Mouse (Mus musculus): ENCODE measurements around the gene Fam107b.

Fam107b gene

DNA sequence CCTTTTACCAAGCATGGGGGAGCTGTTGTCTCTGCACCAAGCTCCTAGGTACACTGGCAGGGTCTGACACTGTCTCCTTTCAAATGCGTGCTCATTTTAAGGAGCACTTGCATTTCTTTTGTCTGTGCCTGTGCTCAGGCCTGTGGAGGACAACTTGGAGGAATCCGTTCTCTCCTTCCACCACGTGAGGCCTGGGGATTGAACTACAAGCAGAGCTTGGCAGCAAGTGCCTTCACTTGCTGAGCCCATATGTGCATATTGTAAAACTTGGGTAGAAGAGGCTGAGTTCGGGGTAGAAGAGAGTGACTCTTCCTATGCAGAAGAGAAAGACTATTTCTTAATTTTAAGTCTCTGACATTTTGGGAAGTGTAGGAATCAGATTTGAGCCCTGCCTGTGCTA, 202.8 kb downstream of the Fam107b start:
- DNase-seq (ENCODE audit: extremely low spot score) = no peak

DNA sequence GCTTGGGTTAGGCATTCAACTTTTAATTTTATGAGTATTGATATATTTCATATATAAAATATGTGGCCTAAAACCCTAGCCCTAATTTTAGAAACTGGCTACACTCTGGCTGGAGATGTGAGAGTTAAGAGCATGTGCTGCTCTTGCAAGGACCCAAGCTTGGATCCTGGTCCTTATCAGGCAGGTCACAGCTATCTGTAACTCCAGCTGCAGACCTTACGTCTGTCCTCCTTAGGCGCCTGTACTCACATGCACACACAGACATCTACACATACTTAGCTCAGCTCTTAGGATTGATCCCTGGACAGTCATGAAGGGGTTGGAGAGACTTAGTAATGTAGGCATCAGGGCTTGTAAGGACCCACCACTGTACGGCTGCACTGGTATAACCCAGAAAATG, 205.3 kb downstream of the Fam107b start:
- DNase-seq (ENCODE audit: extremely low spot score) = no peak

DNA sequence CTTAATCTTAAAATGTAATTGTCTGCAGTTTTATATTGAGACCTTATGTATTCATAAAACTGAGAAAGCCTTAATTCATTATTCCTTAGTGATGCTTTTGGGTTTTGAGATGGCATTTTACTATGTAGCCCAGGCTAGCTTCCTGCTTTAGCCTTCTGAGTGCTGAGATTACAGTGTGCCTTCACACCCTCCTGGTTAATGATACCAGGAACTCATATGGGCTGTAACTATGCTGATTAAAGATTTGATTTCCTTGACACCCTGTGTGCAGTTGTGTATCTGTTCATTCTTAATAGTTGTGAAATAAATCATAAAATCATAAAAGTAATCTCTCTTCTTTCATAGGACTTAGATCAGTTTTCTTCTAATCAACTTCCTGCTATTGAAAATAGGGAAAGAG, 205.8 kb downstream of the Fam107b start:
- no peak for DNase-seq (ENCODE audit: extremely low spot score)

DNA sequence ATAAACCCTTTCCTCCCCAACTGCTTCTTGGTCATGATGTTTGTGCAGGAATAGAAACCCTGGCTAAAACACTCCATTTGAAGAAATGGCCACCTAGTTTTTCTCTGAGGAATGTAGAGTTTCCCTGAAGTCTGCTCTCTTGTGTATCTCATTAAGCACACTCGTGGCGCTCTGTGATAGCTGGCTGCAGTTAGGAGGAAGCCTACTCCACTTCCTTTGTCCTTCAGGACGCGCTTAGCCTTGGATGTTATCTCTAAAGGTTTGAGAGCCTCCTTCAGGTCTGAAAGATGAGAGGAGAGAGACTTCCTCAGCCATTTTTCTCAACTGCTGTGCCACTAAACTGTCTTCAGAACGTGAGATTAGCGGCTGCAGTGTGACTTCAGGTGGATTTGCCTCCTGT, 207.4 kb downstream of the Fam107b start:
- no peak for DNase-seq (ENCODE audit: extremely low spot score)

DNA sequence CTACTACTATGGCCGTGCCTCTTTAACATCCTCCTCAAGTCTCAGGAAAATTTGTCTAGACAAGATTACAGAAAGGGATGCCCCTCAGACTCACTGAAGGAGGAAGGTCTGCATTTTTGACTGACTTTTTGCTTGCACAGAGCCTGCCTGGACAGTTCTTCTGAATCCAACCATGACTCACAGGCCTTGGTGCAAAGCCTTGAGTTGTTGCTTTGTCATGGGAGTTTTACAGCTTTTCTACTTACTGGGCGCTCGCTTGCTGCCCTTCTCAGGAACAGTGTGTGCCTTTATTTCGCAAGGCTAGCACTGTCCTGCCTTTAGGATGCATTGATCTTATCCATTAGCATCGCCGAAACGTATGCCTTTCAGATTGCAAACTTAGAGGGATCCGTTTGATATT, 215.3 kb downstream of the Fam107b start:
- DNase-seq (ENCODE audit: extremely low spot score) = no peak

DNA sequence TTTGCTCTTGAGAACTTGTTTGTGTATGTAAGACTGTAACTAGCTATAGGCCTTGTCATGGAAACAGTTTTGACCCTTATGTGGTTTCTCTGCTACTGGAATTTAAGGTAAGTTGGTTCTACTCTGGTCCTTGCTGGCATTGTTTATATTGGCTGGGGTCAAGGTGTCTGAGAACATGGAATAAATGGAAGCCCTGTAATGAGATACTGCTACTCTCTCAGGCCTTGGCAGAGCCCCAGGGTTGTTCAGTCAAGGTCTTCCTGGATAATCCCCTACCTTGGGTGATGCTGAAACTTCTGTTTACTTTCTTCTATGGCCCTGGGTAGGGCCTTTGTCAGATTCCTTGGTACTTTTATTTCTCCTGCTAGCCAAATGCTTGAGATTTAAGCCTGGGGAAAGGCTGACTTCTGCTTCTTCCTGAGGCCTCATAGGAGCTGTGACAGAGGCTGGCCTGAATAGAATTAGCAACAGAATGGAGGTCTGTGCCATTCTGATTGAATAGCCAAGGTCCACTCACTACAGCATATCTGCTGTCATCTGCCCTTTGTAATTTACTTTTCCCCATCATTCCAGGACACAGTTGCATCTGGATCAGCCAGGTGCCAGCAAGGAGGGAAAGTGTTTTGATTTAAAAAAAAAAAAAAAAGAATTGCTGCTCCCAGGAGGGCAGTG, 217.6 kb downstream of the Fam107b start:
- DNase-seq (ENCODE audit: extremely low spot score) = no peak

DNA sequence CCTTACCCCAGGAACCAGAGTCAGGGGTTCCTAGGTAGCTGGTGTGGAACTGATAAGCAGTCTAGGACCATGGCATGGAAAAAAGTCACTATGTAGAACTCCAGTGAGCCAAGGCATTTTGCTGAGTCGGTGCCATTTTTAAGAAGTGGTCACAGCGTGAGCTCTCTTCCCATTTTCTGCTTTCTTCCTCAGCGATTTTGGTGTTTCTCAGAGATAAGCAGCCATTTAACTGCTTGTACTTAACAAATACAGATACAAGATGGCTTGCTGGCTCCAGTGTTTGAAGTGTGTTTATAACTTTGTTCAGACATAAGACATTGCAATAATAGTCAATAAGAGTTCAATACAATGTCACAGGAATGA, 218.1 kb downstream of the Fam107b start:
- no peak for DNase-seq (ENCODE audit: extremely low spot score)

DNA sequence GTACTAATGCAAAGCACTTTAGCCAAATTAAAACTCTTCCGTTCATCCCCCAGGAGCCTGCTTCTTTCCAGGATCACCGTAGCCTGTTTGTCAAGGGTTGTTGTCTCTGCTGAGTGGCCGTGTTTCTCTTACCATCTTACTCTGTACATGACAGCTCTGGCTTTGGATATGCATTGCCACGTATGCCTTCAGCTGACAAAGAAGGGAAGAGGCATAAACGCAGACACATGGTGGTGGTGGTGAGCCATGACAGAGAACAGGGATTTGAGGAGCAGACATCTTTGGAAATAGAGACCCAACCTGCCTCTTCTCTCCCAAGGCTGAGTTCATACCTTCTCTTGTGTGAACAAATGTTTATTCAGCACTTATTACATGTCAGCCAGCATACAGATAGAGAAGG, 226.3 kb downstream of the Fam107b start:
- DNase-seq (ENCODE audit: extremely low spot score) = no peak

DNA sequence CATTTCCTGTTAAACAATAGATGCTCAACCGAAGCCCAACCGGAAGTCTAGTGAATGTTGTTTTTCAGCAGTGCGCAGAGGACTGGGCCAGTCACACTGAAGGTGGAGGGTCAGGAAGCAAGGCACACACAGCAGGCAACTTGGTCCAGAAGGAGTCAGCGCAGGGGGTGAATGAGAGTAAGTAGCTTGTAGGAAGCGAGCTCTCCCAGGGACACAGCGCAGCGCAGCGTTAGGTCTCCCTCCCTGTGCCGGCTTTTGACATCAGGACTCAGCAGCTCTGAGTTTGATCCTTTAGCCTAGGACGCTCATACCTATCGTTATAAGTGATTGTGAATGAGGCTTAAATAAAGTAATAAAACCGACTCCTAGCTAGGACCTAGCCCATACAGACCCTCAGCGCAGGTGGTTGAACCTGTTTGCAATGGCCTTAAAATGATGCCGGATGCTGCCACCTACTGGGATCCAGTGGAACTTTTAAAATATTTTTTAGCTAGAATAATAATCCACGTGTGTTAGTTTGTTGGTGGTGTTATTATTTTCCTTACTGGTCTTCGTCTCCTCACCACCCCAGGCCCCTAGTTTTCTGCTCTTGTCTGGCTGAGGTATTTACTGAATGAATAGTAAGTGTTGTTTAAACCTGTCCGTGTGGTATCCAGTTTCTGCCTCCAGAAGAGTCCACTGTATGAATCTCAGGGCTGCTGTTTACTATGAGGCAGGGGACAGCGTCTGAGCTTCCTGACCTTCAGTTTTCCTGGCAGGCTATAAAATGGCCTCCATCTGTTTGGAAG, 229.7 kb downstream of the Fam107b start:
- peak; percentile 64 for DNase-seq (ENCODE audit: extremely low spot score)

DNA sequence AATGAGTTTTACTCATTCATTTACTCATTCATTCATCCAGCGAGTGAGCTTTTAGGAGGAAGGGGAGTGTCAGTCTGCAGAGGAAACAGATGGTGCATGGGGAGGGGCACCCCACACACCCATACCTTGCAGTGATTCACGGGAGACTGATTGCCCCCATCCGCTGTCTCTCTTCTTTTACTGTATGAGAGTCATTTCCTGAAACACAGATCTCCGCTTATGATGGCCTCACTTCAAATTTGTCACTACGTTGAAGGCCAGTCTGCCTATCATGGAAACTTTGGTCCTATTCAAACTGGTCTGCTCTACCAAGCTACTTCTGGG, 230.2 kb downstream of the Fam107b start:
- DNase-seq (ENCODE audit: extremely low spot score) = no peak

DNA sequence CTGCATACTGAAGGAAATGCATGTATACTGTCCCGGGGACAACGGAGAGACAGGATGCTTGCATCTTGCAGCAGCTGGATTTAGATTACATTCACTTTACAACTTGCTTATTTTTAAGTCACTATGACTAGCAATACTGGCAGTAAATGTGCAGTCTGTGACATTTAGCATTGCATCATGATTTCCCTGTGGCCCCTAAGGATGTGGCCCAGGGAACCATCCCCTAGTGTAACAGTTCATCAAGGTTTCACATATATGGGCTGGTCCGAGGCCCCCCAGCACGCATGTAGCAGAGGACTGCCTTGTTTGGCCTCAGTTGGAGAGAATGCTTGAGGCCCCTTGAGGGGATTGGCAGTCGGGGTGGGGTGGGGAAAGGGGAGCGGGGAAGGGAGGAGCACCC, 235.5 kb downstream of the Fam107b start:
- no peak for DNase-seq (ENCODE audit: extremely low spot score)

DNA sequence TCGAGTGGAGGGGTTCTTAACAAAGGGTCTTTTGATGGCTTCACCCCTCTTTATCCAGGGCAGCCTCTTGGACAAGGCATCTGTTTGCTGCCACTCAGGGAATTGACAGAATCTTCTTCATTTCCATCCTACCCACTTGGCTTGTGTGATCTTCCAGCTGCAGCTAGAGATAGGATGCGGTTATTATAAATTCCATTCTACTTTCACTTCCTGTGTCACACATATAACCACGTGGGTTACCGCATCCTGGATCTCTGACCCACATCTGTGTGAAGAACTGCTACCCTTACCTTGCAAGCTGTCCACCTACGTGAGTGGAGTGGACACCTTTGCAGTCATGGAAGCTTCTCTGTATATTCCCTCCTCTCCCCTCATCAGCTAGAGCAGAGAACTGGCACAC, 240.0 kb downstream of the Fam107b start:
- no peak for DNase-seq (ENCODE audit: extremely low spot score)

DNA sequence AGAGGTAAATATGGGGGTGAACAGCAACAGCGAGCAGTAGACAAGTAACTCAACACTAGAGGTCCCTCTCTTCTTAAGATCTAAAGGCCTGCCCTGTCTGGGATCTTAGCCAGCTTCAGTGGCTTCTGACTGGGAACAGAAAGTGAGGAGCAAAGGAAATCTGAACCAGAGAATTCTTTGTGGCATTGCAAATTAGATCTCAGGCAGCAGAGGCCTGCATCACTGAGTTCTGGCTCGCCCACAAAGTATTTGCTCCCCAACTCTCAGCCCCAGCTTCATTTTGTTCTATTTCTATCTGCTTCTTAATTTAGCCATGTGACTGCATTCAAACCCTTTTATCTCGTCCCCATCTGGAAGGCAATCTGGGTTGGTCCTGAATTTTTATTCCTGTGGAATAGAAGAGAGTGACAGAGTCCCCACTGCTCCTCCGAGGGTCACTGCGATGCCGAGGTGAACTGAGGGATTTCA, 245.9 kb downstream of the Fam107b start:
- no peak for DNase-seq (ENCODE audit: extremely low spot score)

DNA sequence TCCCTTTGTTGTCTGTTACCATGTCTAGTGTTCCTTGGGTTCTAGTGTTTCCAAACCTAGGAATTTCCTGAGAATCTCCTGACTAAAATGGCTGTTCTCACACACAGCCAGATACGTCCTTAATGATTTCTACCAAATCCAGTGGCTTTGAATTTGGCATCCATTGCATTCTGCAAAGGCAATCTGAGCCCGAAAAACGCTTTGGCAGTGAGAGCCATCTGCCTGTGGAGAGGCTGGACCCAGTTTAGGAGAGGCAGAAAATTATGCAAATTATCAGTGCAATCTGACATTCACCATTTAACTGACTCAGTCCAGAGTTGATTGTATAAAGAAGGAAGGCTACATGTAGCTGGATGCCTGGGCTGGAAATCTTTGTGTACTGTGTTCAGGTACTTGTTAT, 247.3 kb downstream of the Fam107b start:
- DNase-seq (ENCODE audit: extremely low spot score) = no peak

DNA sequence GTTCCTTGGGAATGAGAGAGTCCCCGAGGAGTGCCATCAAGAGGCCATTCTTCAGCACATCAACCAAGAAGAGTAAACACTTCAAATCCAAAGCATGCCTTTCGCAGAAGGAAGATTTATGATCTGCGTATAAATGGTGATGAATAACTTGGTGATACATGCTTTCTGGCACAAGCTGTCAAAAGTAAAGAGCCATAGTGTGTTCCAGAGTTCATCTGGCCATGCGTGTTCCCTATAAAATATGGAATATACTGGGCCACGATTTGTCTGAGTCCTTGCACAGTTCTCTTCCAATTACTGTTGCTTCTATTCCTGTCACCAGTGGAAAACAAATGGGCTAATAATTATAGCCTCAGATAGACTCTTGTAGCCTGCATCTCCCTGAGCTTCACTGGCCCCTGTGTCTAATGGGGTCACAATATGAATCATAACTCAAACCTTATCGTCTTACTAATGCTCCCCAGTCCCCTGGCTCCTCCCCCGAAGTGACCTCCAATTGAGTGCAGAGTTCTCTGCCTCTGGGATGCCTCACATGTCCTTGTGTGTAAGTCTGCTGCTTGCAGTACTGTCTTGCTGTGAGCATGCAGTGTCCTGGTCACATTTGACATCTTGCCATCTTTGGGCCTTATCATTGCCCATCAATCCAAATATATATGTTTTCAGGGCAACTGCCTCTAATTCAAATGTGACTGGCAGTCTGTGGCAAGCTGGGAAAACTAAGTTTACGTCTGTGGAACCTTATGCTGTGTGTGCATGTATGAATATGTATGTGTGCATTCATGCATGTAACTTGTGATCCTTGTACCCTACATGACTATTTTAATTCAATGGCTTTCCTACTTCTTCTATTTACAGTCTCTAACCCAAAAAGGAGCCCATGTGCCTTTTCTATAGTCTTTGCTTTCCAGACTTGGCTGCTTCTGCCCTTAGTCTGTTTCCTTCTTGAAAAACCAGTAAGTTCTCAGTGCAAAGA, 252.5 kb downstream of the Fam107b start:
- DNase-seq (ENCODE audit: extremely low spot score) = no peak
